Mouse (Mus musculus) heart, adult 2 months (tissue): ENCODE data around the gene Hist1h4i.

Experiments used
- CTCF ChIP-seq: fragments of 200-600 bp; IDR thresholded peaks from 2 replicates; pipeline ENCODE4 v1.8.1; 2022; ENCODE audit warnings: antibody characterized with exemption, mild to moderate bottlenecking, moderate library complexity
- POLR2A ChIP-seq: fragments of 200-500 bp; IDR thresholded peaks from 2 replicates; pipeline ENCODE4 v1.6.1; 2011; ENCODE audit warnings: mild to moderate bottlenecking, low read depth, low read length, control low read depth; ENCODE audit not compliant: insufficient read depth

GRCm38 (mm10) chr13:22019934-22020835 lies 21.0 kb downstream of the Hist1h4i start:
- TF ChIP-seq POLR2A (no peak), CTCF (no peak)
